Mouse (Mus musculus): ENCODE results near the gene Pkp2. TPM values are rescaled to one million over a fixed set of nuclear protein-coding genes. Genes with fewer than 3 reads are reported as not detected.

Pkp2 gene
- total and polyA plus RNA-seq, 3 experiments: 13.3 to 19.0 (median 14.1) TPM

DNA sequence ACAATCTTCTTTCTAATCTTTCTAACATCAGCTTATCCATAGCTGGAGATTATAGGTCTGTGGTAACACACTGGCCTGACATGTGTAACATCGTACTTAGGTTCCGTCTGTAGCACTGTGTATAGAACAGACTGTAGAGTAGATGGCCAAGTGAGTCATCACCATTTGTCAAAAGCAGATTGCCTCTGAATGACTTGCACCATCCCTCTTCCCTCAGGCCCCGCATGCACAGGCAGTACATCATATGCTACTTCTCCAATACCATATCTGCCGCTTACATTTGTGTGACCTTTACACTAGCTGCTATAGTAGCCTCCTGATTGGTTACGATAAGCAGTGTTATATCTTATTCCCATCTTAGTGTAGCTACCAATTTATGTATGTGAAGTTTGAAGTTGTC is 47.8 kb downstream of the Pkp2 start:
- no peaks in the 10 kb centered on the region for H3K9me3 ChIP-seq (replicated peaks; ENCODE audit: low read length)
- H3K36me3 ChIP-seq (replicated peaks in 1 of 2; ENCODE audit: control insufficient read depth in 1 of 2, insufficient read depth in 1 of 2, low read length in 1 of 2): peaks cover 2 to 8% of the 10 kb centered on the region in 2 experiments
- no peaks in the 10 kb centered on the region for H3K27me3 ChIP-seq (replicated peaks)
- H3K4me2 ChIP-seq (ENCODE audit: insufficient read depth, low read depth, poor library complexity, severe bottlenecking): no peak overlapping the region
- no peak overlapping the region for H3K27ac ChIP-seq (ENCODE audit: insufficient read depth, low read depth)
- no peak for DNase-seq (ENCODE audit: extremely low read depth)
- no peaks in the 10 kb centered on the region for H3K79me2 ChIP-seq (replicated peaks; ENCODE audit: control insufficient read depth, extremely low read depth, insufficient read depth, poor library complexity, severe bottlenecking)
- H3K4me3 ChIP-seq (replicated peaks in 1 of 3; ENCODE audit: low read depth in 2 of 3, low read length in 2 of 3, poor library complexity in 1 of 3): no peak overlapping the region
- TF ChIP-seq PAX5 (IDR thresholded peaks at IDR 0.05; ENCODE audit: low read length): no peak
- TF ChIP-seq UBTF (IDR thresholded peaks at IDR 0.05; ENCODE audit: low read depth, low read length): no peak
- no peak for TF ChIP-seq MAFK (IDR thresholded peaks at IDR 0.05; ENCODE audit: insufficient replicate concordance, low read length)
- no peak for TF ChIP-seq KAT2A (IDR thresholded peaks at IDR 0.05; ENCODE audit: insufficient replicate concordance, low read length)
- TF ChIP-seq MEF2A (IDR thresholded peaks at IDR 0.05; ENCODE audit: borderline replicate concordance, low read depth, low read length): no peak
- TF ChIP-seq MYC (IDR thresholded peaks at IDR 0.05; ENCODE audit: low read depth, low read length): no peak
- no peak for TF ChIP-seq TCF12 (IDR thresholded peaks at IDR 0.05; ENCODE audit: low read depth, low read length)
- TF ChIP-seq SMC3 (IDR thresholded peaks at IDR 0.05; ENCODE audit: low read depth, low read length): no peak
- TF ChIP-seq EP300 (IDR thresholded peaks at IDR 0.05; ENCODE audit: low read length): no peak
- TF ChIP-seq NELFE (IDR thresholded peaks at IDR 0.05; ENCODE audit: low read depth, low read length): no peak
- TF ChIP-seq POLR2A (IDR thresholded peaks at IDR 0.05; ENCODE audit: low read depth, low read length): no peak
- no peak for TF ChIP-seq JUND (conservative IDR thresholded peaks at IDR 0.05; ENCODE audit: low read depth, low read length)
- no peak overlapping the region for H3K9ac ChIP-seq (ENCODE audit: insufficient read depth, low read depth)
- H3K4me1 ChIP-seq (ENCODE audit: control insufficient read depth in 1 of 2, insufficient read depth in 2 of 2): peaks cover 0 to 6% of the 10 kb centered on the region in 2 experiments; a peak in 1 of 4 replicates
- in situ Hi-C loops (cut with MboI; ENCODE audit: low pct_ligation_motif_present, low pct_unique_long_range_greater_than_20kb, low sequenced_read_pairs): no loop called here
- dilution Hi-C loops (cut with MboI; ENCODE audit: extremely low pct_ligation_motif_present, extremely low pct_unique_long_range_greater_than_20kb, low sequenced_read_pairs): no loop called here

DNA sequence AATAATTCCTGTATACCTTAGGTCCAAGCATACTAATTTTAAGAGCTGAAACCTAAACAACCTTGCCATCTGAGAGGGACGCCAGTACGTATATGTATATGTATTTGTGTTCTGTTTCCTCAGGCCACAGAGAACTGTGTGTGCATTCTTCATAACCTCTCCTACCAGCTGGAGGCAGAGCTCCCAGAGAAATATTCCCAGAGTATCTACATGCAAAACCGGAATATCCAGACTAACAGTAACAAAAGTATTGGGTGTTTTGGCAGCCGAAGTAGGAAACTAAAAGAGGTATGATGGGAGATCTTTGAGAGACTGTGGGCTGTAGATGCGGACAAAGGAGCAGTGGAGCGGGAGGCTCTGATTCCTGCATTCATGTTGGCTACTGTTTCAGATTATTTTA is 48.4 kb downstream of the Pkp2 start:
- TF ChIP-seq JUND (conservative IDR thresholded peaks at IDR 0.05; ENCODE audit: low read depth, low read length): no peak
- TF ChIP-seq MAZ (IDR thresholded peaks at IDR 0.05; ENCODE audit: low read depth, low read length): no peak
- TF ChIP-seq ELF1 (IDR thresholded peaks at IDR 0.05; ENCODE audit: low read depth, low read length): no peak
- TF ChIP-seq ZC3H11A (IDR thresholded peaks at IDR 0.05; ENCODE audit: low read depth, low read length): no peak
- no peak for TF ChIP-seq TBP (conservative IDR thresholded peaks at IDR 0.05; ENCODE audit: low read depth, low read length)
- no peak for TF ChIP-seq ZKSCAN1 (IDR thresholded peaks at IDR 0.05; ENCODE audit: borderline replicate concordance, low read depth, low read length)
- TF ChIP-seq IRF4 (IDR thresholded peaks at IDR 0.05; ENCODE audit: low read depth, low read length): no peak
- TF ChIP-seq SIN3A (IDR thresholded peaks at IDR 0.05; ENCODE audit: low read length): no peak
- no peak for TF ChIP-seq MYC (IDR thresholded peaks at IDR 0.05; ENCODE audit: low read depth, low read length)
- no peak for TF ChIP-seq JUN (IDR thresholded peaks at IDR 0.05; ENCODE audit: insufficient read depth, low read depth, low read length)
- no peak for TF ChIP-seq NELFE (IDR thresholded peaks at IDR 0.05; ENCODE audit: low read depth, low read length)
- no peak for DNase-seq (ENCODE audit: extremely low read depth)
- H3K9me3 ChIP-seq (replicated peaks; ENCODE audit: low read length): no peaks in the 10 kb centered on the region
- H3K4me2 ChIP-seq (ENCODE audit: insufficient read depth, low read depth, poor library complexity, severe bottlenecking): no peak overlapping the region
- dilution Hi-C loops (cut with MboI; ENCODE audit: extremely low pct_ligation_motif_present, extremely low pct_unique_long_range_greater_than_20kb, low sequenced_read_pairs): no loop called here
- in situ Hi-C loops (cut with MboI; ENCODE audit: low pct_ligation_motif_present, low pct_unique_long_range_greater_than_20kb, low sequenced_read_pairs): no loop called here
- H3K4me1 ChIP-seq (ENCODE audit: control insufficient read depth in 1 of 2, insufficient read depth in 2 of 2): peaks cover 0 to 8% of the 10 kb centered on the region in 2 experiments; a peak in 1 of 4 replicates
- peaks cover 2 to 8% of the 10 kb centered on the region in 2 experiments for H3K36me3 ChIP-seq (replicated peaks in 1 of 2; ENCODE audit: control insufficient read depth in 1 of 2, insufficient read depth in 1 of 2, low read length in 1 of 2)
- H3K27me3 ChIP-seq (replicated peaks): no peaks in the 10 kb centered on the region
- no peak overlapping the region for H3K9ac ChIP-seq (ENCODE audit: insufficient read depth, low read depth)
- H3K4me3 ChIP-seq (replicated peaks in 1 of 3; ENCODE audit: low read depth in 2 of 3, low read length in 2 of 3, poor library complexity in 1 of 3): no peak overlapping the region
- H3K27ac ChIP-seq (ENCODE audit: insufficient read depth, low read depth): no peak overlapping the region
- no peaks in the 10 kb centered on the region for H3K79me2 ChIP-seq (replicated peaks; ENCODE audit: control insufficient read depth, extremely low read depth, insufficient read depth, poor library complexity, severe bottlenecking)
